ENCODE assay signal across 8 mouse cellular contexts in genomic region chr1:73966411-73967238, GRCm38 (mm10).
DNase-seq lines count a peak whose midpoint lies in the region; ATAC-seq lines count a peak whose summit lies in the region.

No protein-coding gene starts in this region.

- H3K4me1 ChIP-seq in neural tube, embryonic 15.5 days: peaks cover 49% of the 10 kb centered on the region
- peaks cover 84% of the 10 kb centered on the region for H3K4me1 ChIP-seq in heart, embryonic 10.5 days
- H3K4me1 ChIP-seq in stomach, embryonic 16.5 days (ENCODE audit: control insufficient read depth, insufficient read depth, low read length): peaks cover 52% of the 10 kb centered on the region
- H3K4me1 ChIP-seq in forebrain, embryonic 11.5 days (replicated peaks; ENCODE audit: control insufficient read depth, insufficient read depth, low read length): peaks cover 9% of the 10 kb centered on the region; the same call in 1 of the 2 replicates
- H3K4me1 ChIP-seq in midbrain, embryonic 11.5 days (ENCODE audit: control insufficient read depth, insufficient read depth, low read length): peaks cover 22% of the 10 kb centered on the region

- H3K9me3 ChIP-seq in neural tube, embryonic 15.5 days (replicated peaks): no peaks in the 10 kb centered on the region
- H3K9me3 ChIP-seq in heart, embryonic 10.5 days: no peaks in the 10 kb centered on the region
- no peaks in the 10 kb centered on the region for H3K9me3 ChIP-seq in stomach, embryonic 16.5 days (replicated peaks; ENCODE audit: control insufficient read depth, low read length)
- no peaks in the 10 kb centered on the region for H3K9me3 ChIP-seq in forebrain, embryonic 11.5 days (ENCODE audit: control insufficient read depth, low read length)
- H3K9me3 ChIP-seq in midbrain, embryonic 11.5 days (ENCODE audit: control insufficient read depth, low read length): no peaks in the 10 kb centered on the region; the same call in 1 of the 2 replicates

- no peak overlapping the region for H3K4me3 ChIP-seq in neural tube, embryonic 15.5 days (replicated peaks)
- no peak overlapping the region for H3K4me3 ChIP-seq in heart, embryonic 10.5 days
- H3K4me3 ChIP-seq in stomach, embryonic 16.5 days (replicated peaks; ENCODE audit: low read length): no peak overlapping the region
- H3K4me3 ChIP-seq in forebrain, embryonic 11.5 days (ENCODE audit: low read depth, low read length): no peak overlapping the region
- no peak overlapping the region for H3K4me3 ChIP-seq in midbrain, embryonic 11.5 days (ENCODE audit: low read depth, low read length)

- WGBS in neural tube, embryonic 15.5 days: 72% methylated on average over 12 of the region's 12 CpGs
- 58% methylated on average over 12 of the region's 12 CpGs for WGBS in heart, embryonic 10.5 days
- 56% methylated on average over 12 of the region's 12 CpGs for WGBS in stomach, embryonic 16.5 days
- WGBS in forebrain, embryonic 11.5 days: 70% methylated on average over 12 of the region's 12 CpGs
- WGBS in midbrain, embryonic 11.5 days: 71% methylated on average over 12 of the region's 12 CpGs

- H3K4me2 ChIP-seq in neural tube, embryonic 15.5 days: no peak overlapping the region
- H3K4me2 ChIP-seq in stomach, embryonic 16.5 days (ENCODE audit: low read depth, low read length): no peak overlapping the region
- H3K4me2 ChIP-seq in forebrain, embryonic 11.5 days (ENCODE audit: low read depth, low read length, severe bottlenecking): no peak overlapping the region
- no peak overlapping the region for H3K4me2 ChIP-seq in midbrain, embryonic 11.5 days

- 0 out of 2 replicates have a peak overlapping the region, but pooled peaks have one; percentile 23 for H3K27ac ChIP-seq in neural tube, embryonic 15.5 days (replicated peaks)
- H3K27ac ChIP-seq in heart, embryonic 10.5 days: peak overlapping the region; percentile 78
- no peak overlapping the region for H3K27ac ChIP-seq in stomach, embryonic 16.5 days (ENCODE audit: low read length)
- no peak overlapping the region for H3K27ac ChIP-seq in forebrain, embryonic 11.5 days (ENCODE audit: low read depth, low read length)
- H3K27ac ChIP-seq in midbrain, embryonic 11.5 days (ENCODE audit: low read depth, low read length): no peak overlapping the region

- no peak for DNase-seq in neural tube, embryonic 10.5 days (ENCODE audit: extremely low spot score, low spot score)
- no peak for DNase-seq in heart, embryonic 10.5 days (ENCODE audit: low spot score)
- DNase-seq in kidney, postnatal 10 days: peak; percentile 84
- no peak for DNase-seq in forebrain, embryonic 11.5 days (ENCODE audit: low spot score)
- no peak for DNase-seq in urinary bladder, adult 18-20 months (ENCODE audit: low spot score in 2 of 2)
- DNase-seq in midbrain, embryonic 11.5 days (ENCODE audit: low spot score, missing footprints): no peak

- no peaks in the 10 kb centered on the region for H3K36me3 ChIP-seq in neural tube, embryonic 15.5 days
- H3K36me3 ChIP-seq in heart, embryonic 10.5 days: peaks cover 4% of the 10 kb centered on the region; the same call in 1 of the 2 replicates
- H3K36me3 ChIP-seq in stomach, embryonic 16.5 days (ENCODE audit: control insufficient read depth, insufficient read depth, low read length): no peaks in the 10 kb centered on the region
- no peaks in the 10 kb centered on the region for H3K36me3 ChIP-seq in forebrain, embryonic 11.5 days (ENCODE audit: control insufficient read depth, insufficient read depth, low read length)
- no peaks in the 10 kb centered on the region for H3K36me3 ChIP-seq in midbrain, embryonic 11.5 days (ENCODE audit: control insufficient read depth, insufficient read depth, low read length)

- no peak for ATAC-seq in neural tube, embryonic 15.5 days (ENCODE audit: low FRiP score)
- ATAC-seq in stomach, embryonic 16.5 days (ENCODE audit: insufficient read depth, low FRiP score): peak; percentile 11; the same call in 1 of the 2 replicates
- ATAC-seq in forebrain, embryonic 11.5 days (replicated peaks; ENCODE audit: low FRiP score): no peak
- no peak for ATAC-seq in midbrain, embryonic 11.5 days (ENCODE audit: low FRiP score)

- H3K27me3 ChIP-seq in neural tube, embryonic 15.5 days (replicated peaks): 0 out of 2 replicates have a peak, but pooled peaks cover 7% of the 10 kb centered on the region
- H3K27me3 ChIP-seq in heart, embryonic 10.5 days (ENCODE audit: insufficient read depth, poor library complexity, severe bottlenecking): no peaks in the 10 kb centered on the region
- no peaks in the 10 kb centered on the region for H3K27me3 ChIP-seq in stomach, embryonic 16.5 days (ENCODE audit: control insufficient read depth, insufficient read depth, low read length)
- no peaks in the 10 kb centered on the region for H3K27me3 ChIP-seq in forebrain, embryonic 11.5 days (ENCODE audit: control insufficient read depth, insufficient read depth, low read length)
- no peaks in the 10 kb centered on the region for H3K27me3 ChIP-seq in midbrain, embryonic 11.5 days (ENCODE audit: control insufficient read depth, insufficient read depth, low read length)

- H3K9ac ChIP-seq in neural tube, embryonic 15.5 days (replicated peaks): no peak overlapping the region
- H3K9ac ChIP-seq in stomach, embryonic 16.5 days (ENCODE audit: low read length): no peak overlapping the region
- H3K9ac ChIP-seq in forebrain, embryonic 11.5 days (ENCODE audit: low read length): no peak overlapping the region
- no peak overlapping the region for H3K9ac ChIP-seq in midbrain, embryonic 11.5 days (ENCODE audit: low read length)

Comparison
In these comparisons a context has a peak if more than half of its experiments do, and no peak if none do; other contexts are left out.
1. H3K27ac ChIP-seq: peak in neural tube, embryonic 15.5 days (single experiment) and heart, embryonic 10.5 days (single experiment); none in stomach, embryonic 16.5 days (single experiment), forebrain, embryonic 11.5 days (single experiment) and midbrain, embryonic 11.5 days (single experiment).